Mouse (Mus musculus): ENCODE data around the gene Efcab8. TPM values are rescaled to one million over a fixed set of nuclear protein-coding genes. Genes with fewer than 3 reads are reported as not detected.
A peak's percentile ranks its signal among the peaks of the same experiment; 100 is the strongest.
"Not testable (repeated sequence)": the region's sequence is repeated elsewhere in the genome, so short reads cannot be mapped to it uniquely, and the experiment has no call there.

The Efcab8 gene
- polyA plus RNA-seq, 2 experiments = 0.11 TPM; not detected in 1

- Histone ChIP-seq H3K36me3 (ENCODE audit: control insufficient read depth, insufficient read depth, low read length) (0 out of 2 replicates have a peak, but pooled peaks cover 5% of the 10 kb centered on the region), H3K27me3 (ENCODE audit: control insufficient read depth, insufficient read depth, low read length) (no peaks in the 10 kb centered on the region), H3K9ac (ENCODE audit: low read depth, low read length, severe bottlenecking) (peak overlapping the region; percentile 34), H3K27ac (replicated peaks; ENCODE audit: low read depth, low read length) (no peak overlapping the region), H3K4me2 (replicated peaks; ENCODE audit: low read depth, low read length, severe bottlenecking) (peak overlapping the region; percentile 53), H3K9me3 (ENCODE audit: control insufficient read depth, low read length) (no peaks in the 10 kb centered on the region), H3K4me3 (replicated peaks; ENCODE audit: low read length) (peak overlapping the region; percentile 30), H3K4me1 (ENCODE audit: control insufficient read depth, insufficient read depth, low read length) (no peaks in the 10 kb centered on the region)
- peak; percentile 90 for ATAC-seq (ENCODE audit: low FRiP score, low read depth)
- TF ChIP-seq POLR2A (IDR thresholded peaks at IDR 0.05; ENCODE audit: borderline replicate concordance, extremely low read depth, insufficient read depth, insufficient read length) = no peak
- peak; percentile 82 for DNase-seq (ENCODE audit: low spot score)
- WGBS = 10% methylated on average over 22 of the region's 24 CpGs
These were observed 931 bp upstream of the Efcab8 start for GRCm38 (mm10) chr2:153778638-153779362.

GRCm38 (mm10) chr2:153781181-153781580 is 1.4 kb downstream of the Efcab8 start:
- Histone ChIP-seq H3K4me2 (replicated peaks; ENCODE audit: low read depth, low read length, severe bottlenecking) (no peak overlapping the region), H3K36me3 (ENCODE audit: control insufficient read depth, insufficient read depth, low read length) (no peaks in the 10 kb centered on the region), H3K9ac (ENCODE audit: low read depth, low read length, severe bottlenecking) (no peak overlapping the region), H3K9me3 (ENCODE audit: control insufficient read depth, low read length) (no peaks in the 10 kb centered on the region), H3K27ac (replicated peaks; ENCODE audit: low read depth, low read length) (no peak overlapping the region), H3K27me3 (ENCODE audit: control insufficient read depth, insufficient read depth, low read length) (no peaks in the 10 kb centered on the region), H3K4me1 (ENCODE audit: control insufficient read depth, insufficient read depth, low read length) (no peaks in the 10 kb centered on the region), H3K4me3 (replicated peaks; ENCODE audit: low read length) (no peak overlapping the region)
- 88% methylated on average over 4 of the region's 4 CpGs for WGBS
- ATAC-seq (ENCODE audit: low FRiP score, low read depth) (no peak), DNase-seq (ENCODE audit: low spot score) (no peak)
- no peak for TF ChIP-seq POLR2A (IDR thresholded peaks at IDR 0.05; ENCODE audit: borderline replicate concordance, extremely low read depth, insufficient read depth, insufficient read length)

- 81% methylated on average over 2 of the region's 2 CpGs for WGBS
- DNase-seq (ENCODE audit: low spot score) = no peak
- Histone ChIP-seq H3K27ac (replicated peaks; ENCODE audit: low read depth, low read length) (no peak overlapping the region), H3K27me3 (ENCODE audit: control insufficient read depth, insufficient read depth, low read length) (no peaks in the 10 kb centered on the region), H3K36me3 (ENCODE audit: control insufficient read depth, insufficient read depth, low read length) (no peaks in the 10 kb centered on the region), H3K9ac (ENCODE audit: low read depth, low read length, severe bottlenecking) (no peak overlapping the region), H3K9me3 (ENCODE audit: control insufficient read depth, low read length) (no peaks in the 10 kb centered on the region), H3K4me1 (ENCODE audit: control insufficient read depth, insufficient read depth, low read length) (no peaks in the 10 kb centered on the region), H3K4me3 (replicated peaks; ENCODE audit: low read length) (no peak overlapping the region), H3K4me2 (replicated peaks; ENCODE audit: low read depth, low read length, severe bottlenecking) (no peak overlapping the region)
- ATAC-seq (ENCODE audit: low FRiP score, low read depth) = no peak
- no peak for TF ChIP-seq POLR2A (IDR thresholded peaks at IDR 0.05; ENCODE audit: borderline replicate concordance, extremely low read depth, insufficient read depth, insufficient read length)
These were observed 4.9 kb downstream of the Efcab8 start for GRCm38 (mm10) chr2:153784668-153785067.

- H3K27ac ChIP-seq (replicated peaks; ENCODE audit: low read depth, low read length) = no peak overlapping the region
- no peaks in the 10 kb centered on the region for H3K36me3 ChIP-seq (ENCODE audit: control insufficient read depth, insufficient read depth, low read length)
- no peaks in the 10 kb centered on the region for H3K27me3 ChIP-seq (ENCODE audit: control insufficient read depth, insufficient read depth, low read length)
- no peak overlapping the region for H3K9ac ChIP-seq (ENCODE audit: low read depth, low read length, severe bottlenecking)
- TF ChIP-seq POLR2A (IDR thresholded peaks at IDR 0.05; ENCODE audit: borderline replicate concordance, extremely low read depth, insufficient read depth, insufficient read length) = no peak
- no peaks in the 10 kb centered on the region for H3K9me3 ChIP-seq (ENCODE audit: control insufficient read depth, low read length)
- H3K4me2 ChIP-seq (replicated peaks; ENCODE audit: low read depth, low read length, severe bottlenecking) = no peak overlapping the region
- no peak overlapping the region for H3K4me3 ChIP-seq (replicated peaks; ENCODE audit: low read length)
- H3K4me1 ChIP-seq (ENCODE audit: control insufficient read depth, insufficient read depth, low read length) = no peaks in the 10 kb centered on the region
- DNase-seq (ENCODE audit: low spot score) (no peak), ATAC-seq (ENCODE audit: low FRiP score, low read depth) (no peak)
These were observed 13.6 kb downstream of the Efcab8 start for GRCm38 (mm10) chr2:153793366-153793765.

- Histone ChIP-seq H3K4me2 (replicated peaks; ENCODE audit: low read depth, low read length, severe bottlenecking) (no peak overlapping the region), H3K36me3 (ENCODE audit: control insufficient read depth, insufficient read depth, low read length) (no peaks in the 10 kb centered on the region), H3K27ac (replicated peaks; ENCODE audit: low read depth, low read length) (no peak overlapping the region), H3K9ac (ENCODE audit: low read depth, low read length, severe bottlenecking) (no peak overlapping the region), H3K9me3 (ENCODE audit: control insufficient read depth, low read length) (no peaks in the 10 kb centered on the region), H3K4me3 (replicated peaks; ENCODE audit: low read length) (no peak overlapping the region), H3K4me1 (ENCODE audit: control insufficient read depth, insufficient read depth, low read length) (no peaks in the 10 kb centered on the region), H3K27me3 (ENCODE audit: control insufficient read depth, insufficient read depth, low read length) (no peaks in the 10 kb centered on the region)
- DNase-seq (ENCODE audit: low spot score) = no peak
- no peak for TF ChIP-seq POLR2A (IDR thresholded peaks at IDR 0.05; ENCODE audit: borderline replicate concordance, extremely low read depth, insufficient read depth, insufficient read length)
- no peak for ATAC-seq (ENCODE audit: low FRiP score, low read depth)
- 51% methylated on average over 5 of the region's 5 CpGs for WGBS
These were observed 15.4 kb downstream of the Efcab8 start for GRCm38 (mm10) chr2:153795090-153795489.

GRCm38 (mm10) chr2:153807464-153807863 is 27.7 kb downstream of the Efcab8 start:
- H3K4me2 ChIP-seq (replicated peaks; ENCODE audit: low read depth, low read length, severe bottlenecking); H3K36me3 ChIP-seq (ENCODE audit: control insufficient read depth, insufficient read depth, low read length); H3K27ac ChIP-seq (replicated peaks; ENCODE audit: low read depth, low read length); H3K27me3 ChIP-seq (ENCODE audit: control insufficient read depth, insufficient read depth, low read length); H3K4me3 ChIP-seq (replicated peaks; ENCODE audit: low read length); H3K4me1 ChIP-seq (ENCODE audit: control insufficient read depth, insufficient read depth, low read length); H3K9me3 ChIP-seq (ENCODE audit: control insufficient read depth, low read length); ATAC-seq (ENCODE audit: low FRiP score, low read depth); H3K9ac ChIP-seq (ENCODE audit: low read depth, low read length, severe bottlenecking): not testable (repeated sequence)
- DNase-seq (ENCODE audit: low spot score) = peak; percentile 17
